Mouse (Mus musculus): ENCODE data around the gene Kctd13. TPM values are rescaled to one million over a fixed set of nuclear protein-coding genes. Genes with fewer than 3 reads are reported as not detected.

The Kctd13 gene
- polyA plus RNA-seq, 1 experiment from 2014 or later = 15.1 TPM

GRCm38 (mm10) chr7:126975950-126976866, 47.5 kb downstream of the Kctd13 start, which contains the start of gene Cdiptos:
Gene Cdiptos, minus strand, starts transcription at chr7:126976098.
- Histone ChIP-seq H3K27ac (replicated peaks; ENCODE audit: low read depth, low read length) (peak within 1 kb of the TSS; percentile 82), H3K9ac (replicated peaks; ENCODE audit: low read length) (peak within 1 kb of the TSS; percentile 93), H3K9me3 (replicated peaks; ENCODE audit: control insufficient read depth, low read length) (no peaks in the 10 kb centered on the region), H3K27me3 (ENCODE audit: control insufficient read depth, insufficient read depth, low read length) (no peaks in the 10 kb centered on the region), H3K36me3 (replicated peaks; ENCODE audit: control insufficient read depth, insufficient read depth, low read depth, low read length) (peaks cover 5% of the 10 kb centered on the region), H3K4me1 (ENCODE audit: control insufficient read depth, insufficient read depth, low read length) (no peaks in the 10 kb centered on the region), H3K4me3 (ENCODE audit: low read depth, low read length) (peak within 1 kb of the TSS; percentile 89), H3K4me2 (ENCODE audit: low read depth, low read length) (peak within 1 kb of the TSS; percentile 65)
- DNase-seq (ENCODE audit: low spot score) (peak; percentile 98), ATAC-seq (replicated peaks; ENCODE audit: insufficient number of reproducible peaks, low FRiP score, low TSS enrichment, low read depth) (peak; percentile 92)
- under 1% methylated on average over 55 of the region's 55 CpGs for WGBS

- H3K27ac ChIP-seq (replicated peaks; ENCODE audit: low read depth, low read length) = no peak overlapping the region
- H3K36me3 ChIP-seq (replicated peaks; ENCODE audit: control insufficient read depth, insufficient read depth, low read depth, low read length) = peaks cover 5% of the 10 kb centered on the region
- 27% methylated on average over 14 of the region's 14 CpGs for WGBS
- H3K9ac ChIP-seq (replicated peaks; ENCODE audit: low read length) = peak overlapping the region; percentile 93
- ATAC-seq (replicated peaks; ENCODE audit: insufficient number of reproducible peaks, low FRiP score, low TSS enrichment, low read depth) (no peak), DNase-seq (ENCODE audit: low spot score) (no peak)
- H3K4me2 ChIP-seq (ENCODE audit: low read depth, low read length) = peak overlapping the region; percentile 65
- H3K4me3 ChIP-seq (ENCODE audit: low read depth, low read length) = peak overlapping the region; percentile 89
- H3K4me1 ChIP-seq (ENCODE audit: control insufficient read depth, insufficient read depth, low read length) = no peaks in the 10 kb centered on the region
- H3K27me3 ChIP-seq (ENCODE audit: control insufficient read depth, insufficient read depth, low read length) = no peaks in the 10 kb centered on the region
- H3K9me3 ChIP-seq (replicated peaks; ENCODE audit: control insufficient read depth, low read length) = no peaks in the 10 kb centered on the region
Measured at GRCm38 (mm10) chr7:126976878-126977459, 48.3 kb downstream of the Kctd13 start.

DNA sequence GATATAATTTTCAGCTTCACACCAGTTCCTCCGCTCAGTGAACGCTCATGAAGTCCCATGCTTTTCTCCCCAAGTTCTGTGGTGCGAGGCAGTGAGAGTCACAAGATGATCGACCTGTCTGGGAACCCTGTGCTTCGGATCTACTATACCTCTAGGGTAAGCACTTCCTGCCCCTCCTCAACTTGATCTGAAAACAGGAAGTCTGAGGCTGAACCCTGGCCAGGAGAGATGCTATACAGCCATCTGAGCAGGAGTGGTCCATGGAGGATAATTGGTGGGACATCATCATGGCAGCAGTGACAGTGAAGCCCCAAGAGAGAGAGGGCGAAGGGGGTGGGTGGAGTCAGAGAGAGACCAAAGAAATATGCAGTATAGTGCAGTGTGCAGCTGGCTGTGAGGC, 50.2 kb downstream of the Kctd13 start:
- Histone ChIP-seq H3K4me1 (ENCODE audit: control insufficient read depth, insufficient read depth, low read length) (no peaks in the 10 kb centered on the region), H3K9ac (replicated peaks; ENCODE audit: low read length) (no peak overlapping the region), H3K4me3 (ENCODE audit: low read depth, low read length) (no peak overlapping the region), H3K4me2 (ENCODE audit: low read depth, low read length) (no peak overlapping the region), H3K27ac (replicated peaks; ENCODE audit: low read depth, low read length) (no peak overlapping the region), H3K36me3 (replicated peaks; ENCODE audit: control insufficient read depth, insufficient read depth, low read depth, low read length) (peaks cover 5% of the 10 kb centered on the region), H3K27me3 (ENCODE audit: control insufficient read depth, insufficient read depth, low read length) (no peaks in the 10 kb centered on the region), H3K9me3 (replicated peaks; ENCODE audit: control insufficient read depth, low read length) (no peaks in the 10 kb centered on the region)
- no peak for ATAC-seq (replicated peaks; ENCODE audit: insufficient number of reproducible peaks, low FRiP score, low TSS enrichment, low read depth)
- DNase-seq (ENCODE audit: low spot score) = no peak
- 88% methylated on average over 6 of the region's 6 CpGs for WGBS

DNA sequence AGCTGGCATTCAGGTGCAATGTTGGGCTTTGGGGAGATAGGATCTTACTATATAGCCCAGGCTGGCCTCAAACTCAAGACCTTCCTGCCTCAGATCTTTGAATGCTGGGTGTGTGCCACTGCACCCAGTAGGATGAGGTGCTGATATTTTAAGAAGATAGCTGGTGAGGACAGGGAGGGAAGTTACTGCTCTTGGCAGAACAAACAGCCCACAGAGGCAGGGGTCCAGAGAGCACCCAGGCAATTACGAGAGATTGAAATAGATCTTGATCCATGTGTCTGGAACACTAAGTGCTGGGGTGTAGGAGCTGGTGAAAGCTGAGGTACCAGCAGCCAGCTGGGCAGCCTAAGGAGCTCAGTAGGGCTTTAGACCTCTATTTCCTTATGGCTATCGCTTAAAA, 52.9 kb downstream of the Kctd13 start:
- Histone ChIP-seq H3K36me3 (replicated peaks; ENCODE audit: control insufficient read depth, insufficient read depth, low read depth, low read length) (peaks cover 5% of the 10 kb centered on the region), H3K9ac (replicated peaks; ENCODE audit: low read length) (no peak overlapping the region), H3K4me2 (ENCODE audit: low read depth, low read length) (no peak overlapping the region), H3K9me3 (replicated peaks; ENCODE audit: control insufficient read depth, low read length) (no peaks in the 10 kb centered on the region), H3K4me1 (ENCODE audit: control insufficient read depth, insufficient read depth, low read length) (no peaks in the 10 kb centered on the region), H3K4me3 (ENCODE audit: low read depth, low read length) (no peak overlapping the region), H3K27me3 (ENCODE audit: control insufficient read depth, insufficient read depth, low read length) (no peaks in the 10 kb centered on the region), H3K27ac (replicated peaks; ENCODE audit: low read depth, low read length) (no peak overlapping the region)
- WGBS = 96% methylated on average over 2 of the region's 2 CpGs
- ATAC-seq (replicated peaks; ENCODE audit: insufficient number of reproducible peaks, low FRiP score, low TSS enrichment, low read depth) = no peak
- DNase-seq (ENCODE audit: low spot score) = no peak

- ATAC-seq (replicated peaks; ENCODE audit: insufficient number of reproducible peaks, low FRiP score, low TSS enrichment, low read depth) (no peak), DNase-seq (ENCODE audit: low spot score) (no peak)
- peaks cover 5% of the 10 kb centered on the region for H3K36me3 ChIP-seq (replicated peaks; ENCODE audit: control insufficient read depth, insufficient read depth, low read depth, low read length)
- no peaks in the 10 kb centered on the region for H3K27me3 ChIP-seq (ENCODE audit: control insufficient read depth, insufficient read depth, low read length)
- no peak overlapping the region for H3K4me2 ChIP-seq (ENCODE audit: low read depth, low read length)
- no peaks in the 10 kb centered on the region for H3K9me3 ChIP-seq (replicated peaks; ENCODE audit: control insufficient read depth, low read length)
- H3K4me3 ChIP-seq (ENCODE audit: low read depth, low read length) = no peak overlapping the region
- no peaks in the 10 kb centered on the region for H3K4me1 ChIP-seq (ENCODE audit: control insufficient read depth, insufficient read depth, low read length)
- no peak overlapping the region for H3K9ac ChIP-seq (replicated peaks; ENCODE audit: low read length)
- no peak overlapping the region for H3K27ac ChIP-seq (replicated peaks; ENCODE audit: low read depth, low read length)
- WGBS = 89% methylated on average over 4 of the region's 4 CpGs
Measured at GRCm38 (mm10) chr7:126982054-126982453, 53.4 kb downstream of the Kctd13 start.

DNA sequence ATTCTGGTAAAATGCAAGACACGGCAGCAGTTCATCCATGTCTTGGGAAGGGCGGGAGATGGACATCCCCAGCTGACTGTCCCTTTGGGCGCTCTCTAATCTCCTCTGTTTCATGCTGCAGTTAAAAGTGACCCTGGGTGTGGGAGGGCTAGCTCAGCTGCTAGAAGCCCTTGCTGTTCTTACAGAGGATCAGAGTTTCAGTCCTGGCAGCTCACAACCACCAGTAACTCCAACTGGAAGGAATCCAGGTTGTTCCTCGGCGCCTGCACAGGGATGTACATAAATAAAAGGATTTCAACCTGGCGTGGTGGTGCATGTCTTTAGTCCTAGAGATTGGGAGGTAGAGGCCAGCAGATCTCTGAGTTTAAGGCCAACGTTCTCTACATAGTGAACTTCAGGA, 54.4 kb downstream of the Kctd13 start:
- Histone ChIP-seq H3K9ac (replicated peaks; ENCODE audit: low read length) (no peak overlapping the region), H3K4me1 (ENCODE audit: control insufficient read depth, insufficient read depth, low read length) (no peaks in the 10 kb centered on the region), H3K4me2 (ENCODE audit: low read depth, low read length) (no peak overlapping the region), H3K27me3 (ENCODE audit: control insufficient read depth, insufficient read depth, low read length) (no peaks in the 10 kb centered on the region), H3K36me3 (replicated peaks; ENCODE audit: control insufficient read depth, insufficient read depth, low read depth, low read length) (peaks cover 5% of the 10 kb centered on the region), H3K9me3 (replicated peaks; ENCODE audit: control insufficient read depth, low read length) (no peaks in the 10 kb centered on the region), H3K4me3 (ENCODE audit: low read depth, low read length) (no peak overlapping the region), H3K27ac (replicated peaks; ENCODE audit: low read depth, low read length) (no peak overlapping the region)
- ATAC-seq (replicated peaks; ENCODE audit: insufficient number of reproducible peaks, low FRiP score, low TSS enrichment, low read depth) (no peak), DNase-seq (ENCODE audit: low spot score) (no peak)
- WGBS = 84% methylated on average over 7 of the region's 7 CpGs

DNA sequence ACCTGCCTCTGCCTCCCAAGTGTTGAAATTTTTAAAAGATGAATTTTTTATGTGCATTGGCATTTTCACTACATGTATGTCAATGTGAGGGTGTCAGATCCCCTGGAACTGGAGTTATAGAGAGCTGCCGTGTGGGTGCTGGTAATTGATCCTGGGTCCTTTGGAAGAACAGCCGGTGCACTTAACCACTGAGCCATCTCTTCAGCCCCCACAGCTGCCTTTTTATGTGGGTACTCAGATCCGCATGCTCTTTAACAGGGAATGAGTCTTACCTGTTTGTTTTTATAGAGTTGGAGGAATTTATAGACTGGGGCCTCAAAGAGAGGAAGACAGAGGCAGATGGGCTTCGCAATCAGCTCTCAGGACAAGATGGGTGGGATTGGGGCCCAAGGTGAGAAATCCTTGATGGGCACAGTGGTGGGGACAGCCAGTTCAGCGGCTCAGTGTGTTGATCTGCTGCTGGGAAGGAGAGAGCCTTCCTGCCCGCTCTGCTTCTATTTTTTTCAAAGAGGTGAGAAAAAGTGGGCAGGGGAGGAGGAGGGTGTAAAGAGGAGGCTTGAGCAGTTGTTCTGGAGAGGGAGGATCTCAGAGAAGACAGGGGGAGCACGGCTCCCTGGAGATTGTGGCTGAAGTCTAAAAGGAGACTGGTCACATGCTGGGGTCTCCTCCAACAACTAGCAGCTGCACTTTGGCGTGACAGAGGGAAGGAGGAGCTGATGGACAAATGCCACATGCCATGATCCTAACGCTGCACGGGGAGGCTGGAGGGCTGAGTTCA, 56.2 kb downstream of the Kctd13 start:
- Histone ChIP-seq H3K36me3 (replicated peaks; ENCODE audit: control insufficient read depth, insufficient read depth, low read depth, low read length) (no peaks in the 10 kb centered on the region), H3K4me1 (ENCODE audit: control insufficient read depth, insufficient read depth, low read length) (no peaks in the 10 kb centered on the region), H3K4me2 (ENCODE audit: low read depth, low read length) (no peak overlapping the region), H3K4me3 (ENCODE audit: low read depth, low read length) (no peak overlapping the region), H3K9me3 (replicated peaks; ENCODE audit: control insufficient read depth, low read length) (no peaks in the 10 kb centered on the region), H3K27me3 (ENCODE audit: control insufficient read depth, insufficient read depth, low read length) (no peaks in the 10 kb centered on the region), H3K27ac (replicated peaks; ENCODE audit: low read depth, low read length) (no peak overlapping the region), H3K9ac (replicated peaks; ENCODE audit: low read length) (no peak overlapping the region)
- WGBS = 60% methylated on average over 10 of the region's 10 CpGs
- DNase-seq (ENCODE audit: low spot score) (no peak), ATAC-seq (replicated peaks; ENCODE audit: insufficient number of reproducible peaks, low FRiP score, low TSS enrichment, low read depth) (no peak)
